Mouse (Mus musculus) olfactory bulb, adult 2 months (tissue): ENCODE measurements around the gene Plod2.

Source experiments
- CTCF ChIP-seq: fragments of 200-500 bp; IDR thresholded peaks from 2 replicates; pipeline ENCODE4 v1.5.1; 2012; ENCODE audit warnings: low read depth, mild to moderate bottlenecking, low read length, moderate library complexity; ENCODE audit not compliant: insufficient read depth
- POLR2A ChIP-seq: fragments of 200-500 bp; IDR thresholded peaks from 2 replicates; pipeline ENCODE4 v1.6.1; 2012; ENCODE audit warnings: mild to moderate bottlenecking, low read depth, low read length, moderate library complexity; ENCODE audit not compliant: insufficient read depth

DNA sequence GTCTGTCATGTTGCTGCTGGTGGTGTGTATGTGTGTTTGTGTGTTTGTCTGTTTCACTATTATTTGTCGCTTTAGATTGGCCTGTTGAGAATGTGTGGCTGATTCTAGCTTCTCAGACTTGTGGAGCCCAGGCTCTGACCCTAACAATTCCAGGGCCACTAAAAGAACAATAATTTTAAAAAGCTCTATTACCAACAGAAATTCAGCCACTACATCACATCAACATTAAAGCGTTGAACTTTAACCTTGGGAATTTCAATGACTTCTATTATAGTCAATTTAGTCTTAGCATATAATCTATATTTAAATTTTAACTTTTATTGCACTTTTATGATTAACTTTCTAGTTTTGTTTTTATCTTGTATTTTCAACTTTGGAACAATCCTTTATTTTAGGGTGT lies 74.4 kb downstream of the Plod2 start:
- TF ChIP-seq POLR2A (no peak), CTCF (no peak)
